Mouse (Mus musculus) layer of hippocampus, adult 9-10 months (tissue): ENCODE measurements around the gene Cd207.

ENCODE experiments used
- DNase-seq: peaks from one replicate; pipeline ENCODE4 v3.0.0; 2022; ENCODE audit warnings: low spot score

Cd207 gene

DNA sequence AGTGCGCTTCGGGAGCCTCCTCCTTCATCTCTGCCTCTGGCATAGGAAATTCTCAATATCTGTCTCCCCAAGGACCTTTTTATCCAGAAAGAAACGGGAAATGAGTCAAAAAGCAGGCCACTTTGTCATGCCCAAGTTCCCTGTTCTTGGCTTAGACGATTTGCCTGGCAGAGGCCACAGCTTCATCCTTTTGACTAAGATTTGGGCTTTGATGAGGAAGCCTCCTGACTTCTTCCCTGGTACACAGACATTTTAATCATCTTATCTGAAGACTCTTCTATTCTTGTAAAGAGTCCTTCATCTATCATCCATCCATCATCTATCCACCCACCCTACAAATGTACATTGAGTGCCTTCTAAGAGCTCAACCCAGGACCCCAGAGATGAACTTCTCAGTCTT, at the start of gene Cd207:
TSS of gene Cd207 (minus strand) at position 101 of the 400 bp plus-strand sequence.
- no peak for DNase-seq

DNA sequence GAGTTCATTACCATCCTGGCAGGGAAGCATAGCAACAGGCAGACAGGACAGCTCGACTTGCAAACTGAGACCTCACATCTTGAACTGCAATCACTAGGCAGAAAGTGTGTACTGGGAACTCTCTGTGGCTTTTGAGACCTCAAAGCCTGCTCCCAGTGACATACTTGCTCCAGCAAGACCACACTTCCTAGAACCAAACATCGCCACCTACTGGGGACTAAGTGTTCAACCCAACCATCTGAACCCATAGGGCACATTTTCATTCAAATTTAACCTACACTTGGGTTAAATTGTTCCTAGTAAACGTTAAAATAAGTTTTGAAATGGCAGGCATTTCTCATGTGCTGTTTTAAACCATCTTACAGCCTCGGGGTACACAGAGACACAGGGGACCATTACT, 49.5 kb upstream of the Cd207 start:
- DNase-seq, result no peak

- DNase-seq, result no peak
These were observed 44.9 kb upstream of the Cd207 start for GRCm38 (mm10) chr6:83722526-83722925.

DNA sequence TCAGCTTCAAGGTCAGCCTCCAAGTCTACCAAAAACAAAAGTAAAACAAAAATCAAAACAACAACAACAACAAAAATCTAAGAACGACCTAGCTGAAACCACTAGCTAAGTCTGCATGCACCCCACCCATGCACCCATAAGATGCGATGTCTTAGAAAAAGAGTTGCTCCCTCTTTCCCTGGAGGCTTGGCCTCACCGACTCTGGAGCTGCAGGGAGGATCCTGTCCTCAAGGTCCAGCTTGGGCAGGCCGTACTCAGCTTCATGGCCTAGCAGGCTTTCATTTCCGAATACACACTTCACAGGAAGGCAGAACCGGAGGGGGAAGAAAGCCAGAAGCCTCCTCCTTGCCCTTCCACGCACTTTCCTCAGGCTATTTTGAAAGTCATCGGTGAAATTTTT, 39.4 kb upstream of the Cd207 start:
- no peak for DNase-seq

- DNase-seq, result no peak
These were observed 38.0 kb upstream of the Cd207 start for GRCm38 (mm10) chr6:83715461-83716196.

GRCm38 (mm10) chr6:83714221-83715123, 36.8 kb upstream of the Cd207 start:
- DNase-seq, result no peak

DNA sequence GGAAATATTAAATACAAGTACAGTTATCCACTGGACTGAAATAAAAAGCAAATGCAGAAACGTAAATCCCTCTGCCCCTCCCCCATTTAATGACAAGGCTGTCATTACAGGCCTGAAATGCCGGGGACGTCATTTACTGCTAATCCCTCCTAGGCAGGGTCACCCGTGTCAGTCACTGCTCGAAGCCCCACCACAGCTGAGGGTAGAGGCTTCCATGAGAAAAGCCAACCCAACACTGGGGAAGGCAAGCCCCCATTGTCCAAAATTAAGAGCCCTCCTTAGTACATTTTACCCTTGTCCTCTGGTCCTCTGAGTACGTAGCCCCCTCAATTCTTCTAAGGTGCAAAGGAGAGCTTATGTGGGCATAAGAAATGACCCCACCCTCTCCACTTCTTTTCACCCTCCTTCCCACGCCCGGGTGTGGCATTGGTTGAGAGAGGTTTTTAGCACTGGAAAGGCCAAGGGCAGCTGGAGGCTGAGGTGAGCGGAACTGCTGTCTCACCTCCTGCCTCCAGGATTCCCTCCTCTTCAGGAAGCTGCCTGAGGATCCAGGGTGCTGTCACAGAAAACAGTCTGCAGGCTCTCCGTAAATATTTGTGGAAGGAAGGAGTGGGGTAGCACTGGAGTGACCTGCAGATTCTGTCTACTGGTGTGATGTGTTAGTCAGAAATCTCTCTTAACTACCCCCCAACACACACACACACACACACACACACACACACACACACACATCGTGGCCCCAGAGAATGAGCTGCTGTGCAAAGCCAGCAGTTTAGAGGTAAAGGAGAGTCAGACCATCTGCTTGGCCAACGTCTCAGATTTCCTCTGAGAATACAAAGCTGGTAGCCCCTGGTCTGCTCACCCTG, 35.8 kb upstream of the Cd207 start:
- DNase-seq, result no peak

GRCm38 (mm10) chr6:83711725-83712475, 34.2 kb upstream of the Cd207 start:
- no peak for DNase-seq

DNA sequence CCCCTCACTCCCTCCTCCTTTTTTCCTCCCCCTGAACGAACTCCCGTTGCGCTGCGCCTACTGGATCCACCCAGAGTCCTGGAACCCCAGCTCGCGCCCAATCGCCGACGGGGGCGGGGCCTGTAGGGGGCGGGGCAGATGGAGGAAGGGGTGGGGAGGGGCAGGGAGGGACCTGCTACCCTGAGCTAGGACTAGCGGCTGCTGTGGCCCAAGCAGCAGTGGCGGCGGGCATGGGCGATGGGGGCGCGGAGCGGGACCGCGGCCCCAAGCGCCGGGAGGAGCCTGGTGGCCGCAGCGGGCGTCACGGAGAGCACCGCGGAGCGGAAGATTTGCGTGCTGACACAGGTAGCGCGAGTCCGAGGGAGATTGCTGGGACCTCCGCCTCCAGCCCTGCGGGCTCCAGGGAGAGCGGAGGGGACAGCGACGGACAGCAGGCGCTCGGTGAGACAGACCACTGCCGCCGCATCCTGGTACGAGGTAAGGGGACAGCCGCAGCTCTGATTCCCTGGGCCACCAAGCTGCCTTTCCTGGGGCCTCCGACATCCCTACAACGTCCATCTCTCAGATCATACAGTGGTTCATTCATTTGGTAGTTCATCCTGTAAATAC, 33.5 kb upstream of the Cd207 start, which contains the start of gene Vax2:
TSS of gene Vax2 (plus strand) at position 198 of the 609 bp plus-strand sequence.
- no peak for DNase-seq

DNA sequence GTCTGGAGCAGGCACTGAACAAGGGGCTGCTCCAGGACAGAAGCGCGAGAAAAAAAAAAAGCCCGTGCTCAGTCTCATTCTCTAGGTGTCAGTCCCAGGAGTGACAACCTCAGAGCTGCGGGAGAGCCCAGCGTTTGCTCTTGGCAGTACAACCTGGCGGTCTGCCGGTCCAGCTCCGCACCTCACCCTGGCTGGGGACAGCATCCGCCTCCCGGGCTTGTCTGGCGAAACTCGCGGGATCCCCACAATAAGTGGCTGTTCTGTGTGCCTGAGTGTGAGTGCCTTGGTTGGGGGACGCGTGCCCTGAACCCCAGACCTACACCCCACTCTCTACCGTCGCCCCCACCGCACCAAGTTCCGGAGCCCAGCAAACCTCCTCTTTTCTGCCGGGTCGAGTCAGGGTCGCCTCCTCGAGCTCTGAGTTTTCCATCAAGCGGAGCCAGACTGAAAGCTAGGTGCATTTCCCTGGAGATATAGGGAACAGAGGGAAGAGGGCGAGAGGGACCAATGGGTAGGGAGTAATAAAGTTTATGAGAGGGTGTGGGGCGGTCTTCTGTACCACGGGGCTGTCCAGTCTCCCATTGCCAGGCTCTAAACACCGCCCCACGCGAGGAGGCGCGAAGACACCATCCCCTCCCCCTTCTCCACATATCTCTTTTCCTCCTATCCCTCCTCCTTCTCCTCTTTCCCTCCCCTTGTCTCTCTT, 32.9 kb upstream of the Cd207 start:
- DNase-seq, result no peak

DNA sequence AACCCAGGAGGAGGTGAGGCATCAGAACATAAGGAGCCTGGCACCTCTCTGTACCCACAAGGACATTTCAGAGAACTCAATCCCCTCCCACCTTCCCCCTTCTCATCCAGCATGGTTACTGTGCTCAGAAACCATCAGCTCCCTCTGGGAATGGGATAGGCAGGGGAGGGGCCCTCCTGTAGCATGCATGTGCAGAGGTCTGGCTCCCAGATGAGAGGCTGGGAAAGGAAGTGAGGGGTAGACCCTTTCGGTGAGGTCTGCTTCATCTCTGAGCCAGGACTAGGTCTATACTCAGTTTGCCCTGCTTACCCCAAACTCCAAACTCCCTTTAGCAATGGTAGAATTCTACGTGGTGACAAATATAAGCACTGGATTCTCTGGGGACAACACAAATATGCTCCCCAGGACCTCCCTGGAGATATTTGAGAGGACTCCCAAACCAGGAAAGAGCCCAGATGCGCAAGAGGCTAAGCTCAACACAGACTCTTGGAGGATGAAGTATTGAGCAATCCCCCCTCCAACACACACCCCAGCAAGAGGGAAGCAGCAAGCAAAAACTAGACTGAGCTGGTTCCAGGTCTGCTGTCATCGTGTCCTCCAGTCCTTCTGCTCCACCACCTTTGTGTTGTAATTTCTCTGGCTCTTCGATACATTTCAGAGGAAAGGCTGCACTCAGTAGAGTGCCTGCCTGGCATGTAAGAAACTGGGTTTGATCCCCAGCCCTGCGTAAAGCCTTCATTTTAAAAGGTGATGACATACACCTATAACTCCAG, 30.3 kb upstream of the Cd207 start:
- no peak for DNase-seq

GRCm38 (mm10) chr6:83704701-83705100, 27.0 kb upstream of the Cd207 start:
- no peak for DNase-seq

- DNase-seq, result no peak
These were observed 26.6 kb upstream of the Cd207 start for GRCm38 (mm10) chr6:83704294-83704693.

- DNase-seq, result no peak
These were observed 26.0 kb upstream of the Cd207 start for GRCm38 (mm10) chr6:83703722-83704078.

DNA sequence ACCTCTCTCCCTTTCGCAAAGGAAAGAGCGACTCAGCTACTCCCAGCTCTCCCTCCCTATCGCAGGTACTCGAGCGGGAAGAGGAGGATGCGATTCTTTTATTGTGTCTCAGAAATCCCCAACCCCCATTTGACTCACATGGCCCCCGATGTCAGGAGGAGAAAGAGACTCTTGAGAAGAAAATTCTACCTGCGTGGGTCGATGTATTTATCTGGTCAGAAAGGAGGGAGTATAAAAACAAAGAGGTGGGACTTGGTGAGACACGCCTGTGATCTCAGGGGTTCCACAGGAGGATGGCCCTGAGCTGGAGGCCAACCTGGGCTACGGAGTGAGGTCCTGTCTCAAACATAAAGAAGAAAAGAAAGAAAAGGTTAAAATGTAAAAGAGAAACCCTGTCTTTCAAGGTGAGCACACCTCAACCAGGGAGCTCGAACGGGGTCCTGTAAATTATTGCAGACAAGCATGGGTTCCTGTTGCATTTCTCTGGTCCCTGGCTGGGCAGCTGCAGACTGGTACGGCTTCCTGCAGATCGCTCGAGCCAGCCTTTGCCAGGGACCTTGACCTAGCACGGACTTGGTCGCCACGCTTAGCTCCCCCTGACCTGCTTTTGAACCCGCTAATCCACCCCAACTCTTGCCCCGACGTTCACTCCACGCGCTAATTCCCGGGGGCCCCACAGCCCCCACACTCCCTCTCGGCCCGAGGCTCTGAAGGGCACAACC, 25.5 kb upstream of the Cd207 start:
- no peak for DNase-seq

GRCm38 (mm10) chr6:83702146-83702999, 24.7 kb upstream of the Cd207 start:
- no peak for DNase-seq

DNA sequence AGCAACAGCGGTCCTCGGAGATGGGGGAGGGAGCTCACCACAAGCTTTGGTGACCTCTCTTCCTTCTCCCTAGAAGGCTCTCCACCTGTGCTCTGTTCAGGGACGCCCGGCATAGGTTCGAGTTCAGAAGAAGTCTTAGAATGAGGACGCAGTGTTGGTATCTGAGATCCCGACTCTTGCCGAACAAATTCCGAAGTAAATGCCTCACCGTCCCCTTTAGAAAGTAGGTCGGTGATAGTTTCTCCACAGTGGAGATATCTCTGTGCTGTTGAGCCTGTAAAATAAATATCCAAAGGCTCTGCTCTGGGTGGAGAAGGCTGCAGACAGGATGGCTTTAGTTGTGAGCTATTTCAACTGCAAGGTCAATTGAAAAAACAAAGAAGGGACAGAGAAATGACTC, 23.3 kb upstream of the Cd207 start:
- DNase-seq, result no peak

GRCm38 (mm10) chr6:83699971-83700370, 22.3 kb upstream of the Cd207 start:
- no peak for DNase-seq
